Mouse (Mus musculus) myocyte (in vitro differentiated cells): ENCODE results near the gene Robo3. TPM values are rescaled to one million over a fixed set of nuclear protein-coding genes. Genes with fewer than 3 reads are reported as not detected.

Source experiments
- H3K27me3 ChIP-seq: one replicate; pipeline ENCODE4 v1.6.1; 2011; ENCODE audit not compliant: control insufficient read depth, insufficient read depth, insufficient read length
- H3K36me3 ChIP-seq: one replicate; pipeline ENCODE4 v1.6.1; 2011; ENCODE audit not compliant: control insufficient read depth, insufficient read depth
- H3K4me2 ChIP-seq: one replicate; pipeline ENCODE4 v1.6.1; 2011; ENCODE audit warnings: low read depth, control low read depth
- H3K4me3 ChIP-seq: one replicate; pipeline ENCODE4 v1.5.1; 2011; ENCODE audit warnings: mild to moderate bottlenecking, control low read depth, moderate library complexity
- H3K79me2 ChIP-seq: one replicate; pipeline ENCODE4 v1.6.1; 2011; ENCODE audit not compliant: control insufficient read depth, insufficient read depth
- H3ac ChIP-seq: one replicate; pipeline ENCODE4 v1.6.1; 2011; ENCODE audit not compliant: control insufficient read depth, insufficient read length
- CEBPB ChIP-seq: IDR thresholded peaks from 2 replicates; pipeline ENCODE4 v1.6.1; 2011; ENCODE audit warnings: mild to moderate bottlenecking, moderate library complexity; ENCODE audit not compliant: poor library complexity, insufficient read depth, severe bottlenecking
- E2F4 ChIP-seq: IDR thresholded peaks from one replicate; pipeline ENCODE4 v1.6.1; 2011; ENCODE audit warnings: mild to moderate bottlenecking, control low read depth, moderate library complexity; ENCODE audit not compliant: insufficient read depth
- MAX ChIP-seq: IDR thresholded peaks from one replicate; pipeline ENCODE4 v1.6.1; 2011; ENCODE audit warnings: low read depth, mild to moderate bottlenecking, control low read depth
- MYOD1 ChIP-seq, 3 experiments: IDR thresholded peaks; one replicate each; pipeline ENCODE4 v1.6.1; 2011; ENCODE audit warnings: control low read depth in 2 of 3, low read depth in 2 of 3, mild to moderate bottlenecking in 2 of 3, moderate library complexity in 1 of 3; ENCODE audit not compliant: insufficient read length in 2 of 3, control insufficient read depth in 1 of 3
- MYOG ChIP-seq, 3 experiments: IDR thresholded peaks; one replicate each; pipeline ENCODE4 v1.6.1; 2011; ENCODE audit warnings: control low read depth in 2 of 3, low read depth in 2 of 3, mild to moderate bottlenecking in 2 of 3; ENCODE audit not compliant: insufficient read length in 2 of 3, control insufficient read depth in 1 of 3, insufficient read depth in 1 of 3
- POLR2A ChIP-seq: IDR thresholded peaks from one replicate; pipeline ENCODE4 v1.6.1; 2011; ENCODE audit warnings: low read depth, mild to moderate bottlenecking, control low read depth, moderate library complexity; ENCODE audit not compliant: insufficient read length
- POLR2AphosphoS2 ChIP-seq: IDR thresholded peaks from one replicate; pipeline ENCODE4 v1.6.1; 2011; ENCODE audit warnings: low read depth, control low read depth; ENCODE audit not compliant: insufficient read length
- REST ChIP-seq: IDR thresholded peaks from one replicate; pipeline ENCODE4 v1.6.1; 2011; ENCODE audit warnings: mild to moderate bottlenecking, control low read depth, moderate library complexity; ENCODE audit not compliant: insufficient read depth, insufficient read length
- SRF ChIP-seq: IDR thresholded peaks from one replicate; pipeline ENCODE4 v1.6.1; 2011; ENCODE audit warnings: low read depth; ENCODE audit not compliant: control insufficient read depth, insufficient read length
- TCF12 ChIP-seq: IDR thresholded peaks from one replicate; pipeline ENCODE4 v1.6.1; 2011; ENCODE audit warnings: mild to moderate bottlenecking, control low read depth; ENCODE audit not compliant: poor library complexity, insufficient read depth, severe bottlenecking
- TCF3 ChIP-seq: IDR thresholded peaks from one replicate; pipeline ENCODE4 v1.6.1; 2011; ENCODE audit warnings: low read depth, control low read depth; ENCODE audit not compliant: insufficient read length
- USF1 ChIP-seq: IDR thresholded peaks from one replicate; pipeline ENCODE4 v1.6.1; 2011; ENCODE audit warnings: low read depth, mild to moderate bottlenecking, control low read depth, moderate library complexity
- polyA plus RNA-seq: library from polyadenylated mRNA; unstranded; fragments of >200 nt; fragmentation: generic; extraction: Trizol; gene quantifications from one replicate; pipeline ENCODE4 v1.2.1, GENCODE M21; 2012; ENCODE audit warnings: missing spikeins

Gene Robo3
- polyA plus RNA-seq, 1 experiment, result 0.01 TPM

DNA sequence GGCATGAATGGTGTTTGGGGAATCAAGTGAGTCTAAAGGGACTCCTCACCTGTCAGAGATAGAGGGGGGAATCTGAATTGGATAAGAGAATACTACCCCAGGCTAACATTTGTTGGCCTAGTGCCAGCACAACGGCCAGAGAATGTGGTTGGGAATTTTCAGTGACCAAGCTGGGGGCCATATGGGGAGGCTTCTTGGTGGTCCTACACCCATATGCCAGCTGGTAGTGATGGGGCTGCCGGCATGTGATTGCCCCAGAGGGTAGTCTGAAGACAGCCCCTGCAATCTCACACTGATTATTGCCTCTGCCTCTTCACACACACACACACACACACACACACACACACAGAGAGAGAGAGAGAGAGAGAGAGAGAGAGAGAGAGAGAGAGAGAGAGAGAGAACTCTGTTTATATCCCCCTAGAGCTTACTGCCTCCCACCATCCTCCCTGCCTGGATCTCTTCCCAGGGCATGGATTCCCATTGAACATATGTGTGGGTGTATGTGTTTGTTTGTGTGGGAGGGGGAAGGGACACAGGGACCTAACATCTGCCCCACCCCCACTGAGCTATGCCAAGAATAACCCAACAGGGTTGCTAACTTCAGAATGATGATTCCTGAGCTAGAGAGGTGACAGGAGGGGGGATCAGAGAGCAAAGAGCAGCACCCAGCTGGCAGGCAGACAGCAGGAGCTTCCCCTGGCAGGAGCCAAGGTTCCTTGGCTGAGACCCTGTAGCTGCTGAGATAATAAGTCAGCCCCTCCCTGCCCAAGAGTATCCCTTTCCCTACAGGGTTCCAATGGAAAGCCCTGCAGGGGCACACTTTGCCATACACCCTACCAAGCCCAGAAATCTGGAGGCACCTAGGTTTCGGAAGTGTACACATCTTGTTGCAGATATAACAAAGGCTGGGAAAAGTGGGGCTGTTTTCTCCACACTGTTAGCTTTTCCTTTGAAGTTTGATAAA, 5.0 kb upstream of the Robo3 start:
- no peak for TF ChIP-seq USF1
- Histone ChIP-seq H3K36me3 (no peaks in the 10 kb centered on the region), H3K4me3 (no peak overlapping the region), H3K4me2 (no peak overlapping the region), H3K27me3 (peaks cover 22% of the 10 kb centered on the region), H3K79me2 (no peaks in the 10 kb centered on the region), H3ac (no peak overlapping the region)

DNA sequence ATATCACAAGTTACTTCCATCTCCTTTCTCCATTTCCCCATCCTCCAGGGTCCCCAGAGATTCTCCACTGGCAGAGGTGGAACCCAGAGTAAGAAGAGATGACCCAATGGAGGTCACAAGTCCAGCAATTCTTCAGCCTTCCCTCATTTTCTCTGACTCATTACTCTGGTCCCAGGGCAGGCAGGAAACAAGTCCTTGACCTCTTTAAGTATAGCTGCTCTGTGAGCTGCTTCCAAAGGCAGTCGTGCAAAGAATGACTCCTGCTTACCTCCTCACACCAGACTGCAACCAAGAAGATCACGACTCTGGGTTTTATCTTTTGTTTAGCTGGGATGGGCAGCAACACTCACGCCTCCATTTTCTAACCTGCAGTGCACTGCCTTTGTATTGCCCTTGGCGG, 2.6 kb upstream of the Robo3 start:
- Histone ChIP-seq H3ac (no peak overlapping the region), H3K4me3 (no peak overlapping the region), H3K79me2 (no peaks in the 10 kb centered on the region), H3K36me3 (no peaks in the 10 kb centered on the region), H3K4me2 (no peak overlapping the region), H3K27me3 (peaks cover 32% of the 10 kb centered on the region)
- no peak for TF ChIP-seq E2F4
- no peak for TF ChIP-seq MAX
- no peak for TF ChIP-seq CEBPB
- TF ChIP-seq REST, result no peak
- TF ChIP-seq TCF12, result no peak
- no peak for TF ChIP-seq POLR2AphosphoS2
- TF ChIP-seq USF1, result no peak

- Histone ChIP-seq H3K79me2 (no peaks in the 10 kb centered on the region), H3K27me3 (peaks cover 32% of the 10 kb centered on the region), H3K4me2 (no peak overlapping the region), H3K4me3 (no peak overlapping the region), H3ac (no peak overlapping the region), H3K36me3 (no peaks in the 10 kb centered on the region)
- TF ChIP-seq MAX (no peak), REST (no peak), CEBPB (no peak), TCF12 (no peak), POLR2A (no peak), USF1 (no peak), E2F4 (no peak), MYOG (IDR thresholded peaks at IDR 0.05; ENCODE audit: control insufficient read depth in 1 of 3, insufficient read depth in 1 of 3, insufficient read length in 2 of 3, low read depth in 2 of 3) (no peak), SRF (no peak), MYOD1 (IDR thresholded peaks at IDR 0.05; ENCODE audit: control insufficient read depth in 1 of 3, insufficient read length in 2 of 3, low read depth in 2 of 3) (no peak), POLR2AphosphoS2 (no peak), TCF3 (no peak)
These were observed 1.9 kb upstream of the Robo3 start for GRCm38 (mm10) chr9:37434932-37435331.

DNA sequence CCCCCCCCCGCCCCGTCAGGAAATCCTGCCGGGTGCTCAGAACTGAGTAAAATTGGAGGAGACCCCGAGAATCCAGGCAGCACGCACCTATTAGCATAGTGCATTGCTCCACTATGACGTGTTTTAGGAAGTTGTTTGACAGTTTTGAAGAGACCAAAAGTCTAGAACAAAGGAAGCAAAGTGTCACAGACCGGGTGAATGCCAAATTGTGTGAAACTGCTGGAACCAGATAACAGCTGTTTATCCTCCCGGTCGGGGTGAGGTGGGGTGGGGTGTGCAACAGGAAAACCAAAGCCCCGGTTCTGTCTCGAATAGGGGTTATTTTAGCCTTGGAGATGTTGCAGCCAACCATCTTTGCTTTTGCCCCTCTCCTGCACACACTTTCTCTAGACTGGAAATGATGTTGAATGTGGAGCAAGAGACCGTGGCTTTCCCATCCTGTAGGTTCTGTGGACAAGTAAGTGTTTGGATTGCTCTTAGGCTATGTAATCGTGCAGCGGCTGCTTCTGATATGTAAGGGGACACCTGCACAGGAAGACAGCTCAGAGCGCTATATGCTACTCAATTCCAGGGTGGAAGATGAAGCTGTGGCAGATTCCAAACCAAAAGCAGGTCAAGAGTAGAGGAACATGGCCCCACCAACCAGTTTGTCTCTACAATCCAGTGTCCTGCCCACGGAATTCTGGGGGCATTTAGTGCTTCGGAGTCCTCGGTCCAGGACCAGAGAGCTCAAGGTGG, 946 bp upstream of the Robo3 start:
- Histone ChIP-seq H3K4me2 (no peak overlapping the region), H3K27me3 (peaks cover 39% of the 10 kb centered on the region), H3K36me3 (no peaks in the 10 kb centered on the region), H3ac (no peak overlapping the region), H3K79me2 (no peaks in the 10 kb centered on the region), H3K4me3 (no peak overlapping the region)
- TF ChIP-seq SRF (no peak), MYOG (IDR thresholded peaks at IDR 0.05; ENCODE audit: control insufficient read depth in 1 of 3, insufficient read depth in 1 of 3, insufficient read length in 2 of 3, low read depth in 2 of 3) (no peak), E2F4 (no peak), POLR2A (no peak), CEBPB (no peak), MYOD1 (IDR thresholded peaks at IDR 0.05; ENCODE audit: control insufficient read depth in 1 of 3, insufficient read length in 2 of 3, low read depth in 2 of 3) (no peak)

DNA sequence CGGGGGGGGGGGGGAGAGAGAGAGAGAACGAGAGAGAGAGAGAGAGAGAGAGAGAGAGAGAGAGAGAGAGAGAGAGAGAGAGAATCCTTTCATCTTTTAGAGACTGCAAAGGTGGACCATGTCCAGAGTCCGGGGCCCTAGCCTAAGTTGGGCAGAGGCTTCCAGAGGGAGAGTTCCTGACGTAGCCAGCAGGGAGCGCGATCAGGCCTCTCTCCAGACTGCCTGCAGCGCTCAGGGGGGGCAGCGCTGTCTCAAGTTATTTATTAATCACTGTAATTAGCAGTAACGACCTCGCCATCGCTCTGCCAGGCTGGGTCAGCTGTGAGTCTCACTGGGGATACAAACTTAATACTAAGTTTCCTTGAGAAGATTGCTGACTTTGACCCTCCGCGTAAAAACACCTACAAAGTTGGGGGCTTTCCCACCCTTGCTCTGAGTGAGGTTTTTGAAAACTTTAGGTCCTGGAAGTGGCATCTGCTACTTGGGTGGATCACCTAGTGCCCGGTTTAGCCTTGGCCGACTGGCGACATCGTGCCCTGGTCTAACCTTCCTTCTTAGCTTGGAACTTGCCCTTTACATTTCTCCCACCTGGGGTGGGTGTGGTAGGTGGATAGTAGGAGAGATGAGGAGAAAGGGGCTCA, 900 bp downstream of the Robo3 start:
- H3K4me3 ChIP-seq, result no peak overlapping the region
- H3K4me2 ChIP-seq, result no peak overlapping the region
- H3K36me3 ChIP-seq, result no peaks in the 10 kb centered on the region
- no peak overlapping the region for H3ac ChIP-seq
- no peak for TF ChIP-seq TCF12
- no peak for TF ChIP-seq REST
- TF ChIP-seq MAX, result no peak
- TF ChIP-seq SRF, result no peak
- TF ChIP-seq CEBPB, result no peak
- no peak for TF ChIP-seq MYOD1 (IDR thresholded peaks at IDR 0.05; ENCODE audit: control insufficient read depth in 1 of 3, insufficient read length in 2 of 3, low read depth in 2 of 3)
- TF ChIP-seq USF1, result no peak
- TF ChIP-seq POLR2AphosphoS2, result no peak
- no peak for TF ChIP-seq E2F4
- TF ChIP-seq POLR2A, result no peak
- TF ChIP-seq MYOG (IDR thresholded peaks at IDR 0.05; ENCODE audit: control insufficient read depth in 1 of 3, insufficient read depth in 1 of 3, insufficient read length in 2 of 3, low read depth in 2 of 3), result no peak
- TF ChIP-seq TCF3, result no peak
- H3K27me3 ChIP-seq, result peaks cover 48% of the 10 kb centered on the region
- H3K79me2 ChIP-seq, result no peaks in the 10 kb centered on the region
